Mouse (Mus musculus): ENCODE results near the gene Impdh2.
"Not testable (repeated sequence)": the region's sequence is repeated elsewhere in the genome, so short reads cannot be mapped to it uniquely, and the experiment has no call there.

Gene Impdh2

GRCm38 (mm10) chr9:108570207-108570896 lies 10.3 kb downstream of the Impdh2 start:
- DNase-seq = peak; percentile 85

- no peak for DNase-seq
These were observed 11.4 kb downstream of the Impdh2 start for GRCm38 (mm10) chr9:108571401-108571973.

DNA sequence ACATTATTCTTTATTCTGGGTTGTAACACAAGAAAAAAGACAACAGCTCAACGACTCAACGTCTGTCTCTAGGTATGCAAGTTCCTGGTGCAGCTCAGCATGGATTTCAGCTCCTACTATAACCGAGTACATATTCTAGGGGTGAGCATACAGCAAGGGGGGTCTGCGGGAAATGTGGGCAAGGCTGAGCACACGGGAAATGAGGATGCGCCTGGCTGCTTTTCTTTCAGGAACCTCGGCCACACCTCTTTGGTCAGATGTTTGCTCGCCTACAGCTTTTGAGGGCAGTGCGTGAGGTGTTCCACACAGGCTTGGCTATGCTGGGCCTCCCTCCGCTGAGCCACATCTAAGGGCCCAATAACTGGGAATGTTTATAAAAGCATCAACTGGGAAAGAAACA lies 12.2 kb downstream of the Impdh2 start:
- no peak for DNase-seq

- peak; percentile 52 for DNase-seq
These were observed 13.9 kb downstream of the Impdh2 start for GRCm38 (mm10) chr9:108573774-108574690.

DNA sequence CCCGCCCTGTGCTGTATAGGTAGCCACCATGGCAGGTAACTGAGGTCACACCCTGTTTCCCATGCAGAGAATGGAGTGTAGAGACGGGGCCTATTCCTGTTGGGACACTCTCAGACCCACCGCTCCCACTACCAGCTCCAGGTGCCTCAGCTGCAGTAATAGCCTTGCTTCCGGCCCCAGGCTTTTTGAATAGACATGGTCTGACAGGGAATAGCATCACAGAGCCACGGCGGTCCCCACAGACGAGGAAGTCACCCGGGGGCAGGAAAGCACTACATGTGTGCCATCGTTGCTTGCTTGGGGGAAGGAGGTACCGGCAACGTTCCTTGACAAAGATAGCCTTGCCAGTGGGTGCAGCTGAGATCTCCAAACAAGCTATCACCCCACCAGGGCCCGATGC lies 14.8 kb downstream of the Impdh2 start:
- DNase-seq = no peak

GRCm38 (mm10) chr9:108575321-108576297 lies 15.5 kb downstream of the Impdh2 start:
- DNase-seq = no peak

DNA sequence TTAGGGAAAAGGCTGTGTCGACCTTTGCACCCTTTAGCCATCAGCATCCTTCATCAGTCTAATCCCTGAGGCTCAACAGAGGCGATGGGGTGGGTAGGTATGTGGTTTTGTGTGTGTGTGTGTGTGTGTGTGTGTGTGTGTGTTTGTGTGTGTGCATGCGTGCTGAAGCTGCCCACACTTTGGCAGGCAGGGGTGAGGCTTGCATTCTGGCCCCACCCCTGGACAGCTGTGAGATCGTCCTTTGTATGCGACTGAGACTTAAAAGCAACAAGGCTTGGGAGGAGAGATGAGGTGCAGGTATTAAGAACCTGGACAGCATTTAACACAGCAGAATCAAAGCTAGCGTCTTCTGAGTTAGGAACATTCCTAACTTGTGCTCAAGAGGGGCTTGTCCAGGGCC lies 16.9 kb downstream of the Impdh2 start:
- DNase-seq = no peak

DNA sequence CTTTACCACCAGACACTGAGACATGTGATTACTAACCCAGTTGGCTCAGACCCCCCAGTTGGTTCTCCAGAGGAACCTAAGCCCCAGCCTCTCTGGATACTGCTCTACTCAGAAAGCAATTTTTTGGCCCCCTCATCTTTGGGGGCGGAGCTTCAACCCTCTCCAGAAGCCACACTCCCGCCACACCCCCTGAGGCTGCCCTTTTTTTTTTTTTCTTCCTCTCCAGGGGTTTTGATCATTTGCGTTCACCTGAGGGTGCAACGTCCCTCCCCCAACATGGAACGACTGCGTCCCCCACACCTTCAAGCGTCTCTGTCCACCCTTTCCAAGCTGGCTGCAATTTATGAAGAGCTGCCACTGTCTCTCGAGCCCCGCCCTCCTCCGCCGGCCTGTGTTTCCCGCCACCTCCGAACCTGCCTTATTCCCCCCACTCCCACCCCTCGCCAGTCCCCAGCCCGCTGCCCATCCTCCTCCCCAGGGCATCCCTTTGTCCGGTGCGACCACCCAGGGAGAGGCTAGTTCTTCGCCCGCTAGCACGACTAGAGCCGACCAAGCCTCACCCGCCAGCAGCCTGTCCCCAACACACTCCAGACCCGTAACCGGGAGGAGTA lies 18.0 kb downstream of the Impdh2 start:
- DNase-seq = peak; percentile 27

GRCm38 (mm10) chr9:108578545-108579343 lies 18.7 kb downstream of the Impdh2 start, which contains the start of gene Wdr6:
Gene Wdr6, minus strand, starts transcription at chr9:108578739.
- DNase-seq = peak; percentile 89

DNA sequence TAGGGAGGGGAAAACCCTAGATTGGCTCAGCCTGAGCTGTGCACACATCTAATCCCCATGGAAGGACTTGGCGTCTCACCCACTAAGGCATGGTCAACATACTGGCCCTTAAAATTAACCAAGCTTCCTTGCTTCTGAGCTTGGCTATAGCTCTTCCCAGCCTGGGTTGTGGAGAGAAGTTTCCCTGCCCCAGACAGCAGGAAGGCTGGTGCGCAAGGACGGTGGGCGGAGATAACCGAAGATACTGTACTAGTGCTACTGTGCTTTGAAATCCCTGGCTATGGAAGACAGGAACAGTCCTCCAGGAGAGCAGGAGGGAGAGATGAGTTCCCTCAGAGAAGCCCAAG lies 19.2 kb downstream of the Impdh2 start:
- DNase-seq = no peak

GRCm38 (mm10) chr9:108587571-108588180 lies 27.6 kb downstream of the Impdh2 start:
- DNase-seq = peak; percentile 21

DNA sequence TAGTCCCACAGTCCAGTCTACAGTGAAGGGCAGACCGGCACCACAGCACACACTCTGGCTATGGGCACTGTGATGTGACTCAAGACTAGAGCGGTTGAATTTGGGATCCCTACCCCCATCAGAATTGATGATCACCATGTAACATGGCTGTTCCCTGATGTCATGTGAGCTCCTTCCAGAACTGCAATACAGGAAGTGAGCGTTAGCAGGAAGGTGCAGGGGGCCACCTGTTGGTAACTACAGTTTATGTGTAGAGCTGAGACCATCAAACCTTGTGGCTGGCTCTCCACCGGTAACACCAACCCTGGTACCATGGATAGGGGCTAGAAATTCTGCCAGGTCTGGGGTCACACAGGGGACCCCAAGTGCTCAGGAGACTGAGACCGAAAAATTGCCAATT lies 29.1 kb downstream of the Impdh2 start:
- no peak for DNase-seq

DNA sequence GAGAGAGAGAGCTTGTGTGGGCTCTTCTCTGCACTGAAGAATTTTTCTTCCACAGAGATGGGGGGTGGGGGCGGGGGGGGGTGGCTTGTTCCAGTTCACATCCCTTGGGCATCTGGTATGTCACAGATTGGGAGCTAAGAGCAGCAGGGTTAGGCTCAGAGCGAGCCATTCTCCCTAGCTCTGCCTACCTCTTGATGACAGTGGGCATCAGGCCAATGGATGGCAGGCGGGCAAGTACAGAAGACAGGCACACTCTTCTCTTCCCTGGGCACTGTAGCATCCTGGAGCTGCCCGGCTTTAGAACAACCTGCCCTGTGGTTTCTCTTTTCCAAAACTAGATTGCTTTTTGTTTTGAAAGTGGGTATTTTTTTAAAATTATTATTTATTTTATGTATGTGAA lies 31.4 kb downstream of the Impdh2 start:
- DNase-seq = no peak

DNA sequence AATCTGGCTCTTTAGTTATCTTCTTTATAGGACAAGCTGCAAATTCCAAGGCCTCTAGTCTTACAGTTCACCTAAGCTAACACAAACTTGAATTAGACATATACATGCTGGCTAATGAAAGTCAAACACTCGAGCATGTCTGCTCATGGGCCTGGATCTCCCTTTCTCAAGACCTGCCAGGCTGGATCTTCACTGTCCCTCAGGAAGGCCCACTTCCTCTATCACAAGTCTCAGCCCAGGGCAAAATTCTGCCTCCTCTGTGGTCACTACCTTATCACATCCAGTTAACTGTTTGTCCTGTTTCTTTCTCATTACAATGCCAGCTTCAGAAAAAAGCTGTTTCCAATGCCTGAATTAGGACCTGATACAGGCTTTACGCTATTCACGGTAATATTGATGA lies 34.3 kb downstream of the Impdh2 start:
- DNase-seq = no peak

DNA sequence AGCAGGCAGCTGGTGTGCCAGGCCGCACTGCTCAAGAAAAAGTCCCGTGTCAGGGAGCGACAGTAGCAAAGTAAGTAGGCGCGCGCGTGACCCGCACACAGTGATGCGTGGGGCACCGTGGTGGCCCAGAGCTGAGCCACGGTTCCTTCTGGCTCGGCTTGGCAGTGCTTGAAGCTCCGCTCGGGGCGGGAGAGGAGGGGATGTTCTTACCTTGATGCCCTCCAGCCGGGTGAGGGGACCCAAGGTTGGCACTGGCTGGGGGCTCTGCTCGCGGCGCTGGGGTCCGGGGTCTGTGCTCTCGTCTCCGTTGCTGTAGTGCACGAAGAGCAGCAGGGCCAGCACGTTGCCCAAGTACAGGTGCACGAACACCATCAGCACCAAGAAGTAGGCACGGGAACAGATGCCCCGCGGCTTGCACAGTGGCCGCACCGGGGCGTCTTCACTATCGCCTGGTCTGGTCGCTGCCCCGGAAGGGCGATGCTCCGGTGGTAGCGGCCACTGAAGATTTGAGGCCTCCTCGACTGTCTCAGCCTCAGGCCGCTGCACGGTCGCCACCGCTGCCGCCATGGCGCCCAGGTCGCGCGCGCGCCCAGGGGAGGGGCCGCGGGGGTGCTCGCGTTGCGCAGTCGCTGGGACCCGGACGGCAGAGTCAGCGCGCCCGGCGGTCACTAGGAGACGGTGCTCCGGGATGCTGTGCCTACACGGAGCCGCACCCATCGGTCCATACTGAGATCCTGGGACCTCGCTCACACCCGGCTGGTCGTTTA lies 37.1 kb downstream of the Impdh2 start, which contains the start of gene P4htm:
TSS of gene P4htm (minus strand) at position 670 of the 767 bp plus-strand sequence.
- peak; percentile 64 for DNase-seq

DNA sequence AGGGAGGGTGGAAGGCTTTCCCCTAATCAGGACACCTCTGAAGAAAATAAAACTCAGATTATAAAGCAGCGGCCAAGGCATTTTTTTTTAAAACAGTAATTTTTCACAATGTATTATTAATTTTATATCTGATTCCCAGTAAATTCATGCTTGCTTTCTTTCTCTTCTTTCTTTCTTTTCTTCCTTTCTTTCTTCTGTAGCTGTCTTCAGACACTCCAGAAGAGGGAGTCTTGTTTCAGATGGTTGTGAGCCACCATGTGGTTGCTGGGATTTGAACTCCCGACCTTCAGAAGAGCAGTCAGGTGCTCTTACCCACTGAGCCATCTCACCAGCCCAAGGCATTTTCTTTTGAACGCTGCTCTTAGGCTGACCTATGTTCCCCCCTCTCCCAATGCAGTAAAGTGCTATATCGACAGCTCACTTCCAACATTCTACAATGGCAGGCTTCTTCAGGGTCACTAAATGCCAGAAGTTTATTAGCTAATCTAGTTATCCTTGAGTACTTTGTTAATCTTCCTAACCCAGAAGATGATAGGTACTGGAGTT lies 39.0 kb downstream of the Impdh2 start:
- DNase-seq = no peak

GRCm38 (mm10) chr9:108600011-108600410 lies 39.9 kb downstream of the Impdh2 start:
- no peak for DNase-seq

GRCm38 (mm10) chr9:108601986-108602385 lies 41.9 kb downstream of the Impdh2 start:
- no peak for DNase-seq

DNA sequence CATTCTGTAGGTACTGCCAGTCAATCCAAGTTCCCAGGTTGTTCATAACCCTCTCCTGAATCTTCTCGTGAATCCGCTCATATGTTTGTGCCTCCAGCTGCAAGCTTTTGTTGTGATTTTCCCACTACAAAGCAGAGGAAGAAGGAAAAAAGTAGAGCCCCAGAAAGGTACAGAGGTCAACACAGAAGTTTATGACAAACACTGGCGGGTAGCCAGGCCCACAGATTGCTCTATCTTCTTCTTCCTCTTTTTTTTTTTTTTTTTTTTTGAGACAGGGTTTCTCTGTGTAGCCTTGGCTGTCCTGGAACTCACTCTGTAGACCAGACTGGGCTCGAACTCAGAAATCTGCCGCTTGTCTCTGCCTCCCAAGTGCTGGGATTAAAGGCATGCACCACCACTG lies 47.8 kb downstream of the Impdh2 start:
- not testable (repeated sequence) for DNase-seq

GRCm38 (mm10) chr9:108608889-108609288 lies 48.8 kb downstream of the Impdh2 start:
- DNase-seq = no peak

Data from kidney, adult 18-20 months (tissue).